Comparison of ENCODE assay signal across 19 mouse cellular contexts in genomic region chr9:34750887-34751286, GRCm38 (mm10).
DNase-seq lines count a peak whose midpoint lies in the region; ATAC-seq and TF ChIP-seq lines count a peak whose summit lies in the region.
"Had no signal": no experiment of that assay in that cellular context is flagged by ENCODE, and none has a peak within 500 bp of the region (broad histone marks: within the 10 kb centered on the region; RNA-seq: fewer than 3 reads in every experiment).

No protein-coding gene starts in this region.

- H3K4me3 ChIP-seq in intestine, embryonic 15.5 days (replicated peaks), result no peak overlapping the region
- no peak overlapping the region for H3K4me3 ChIP-seq in intestine, postnatal 0 days (ENCODE audit: low read depth, low read length)
- H3K4me3 ChIP-seq in lung, postnatal 0 days (ENCODE audit: low read depth, low read length), result no peak overlapping the region
- H3K4me3 ChIP-seq in lung, adult 2 months (replicated peaks; ENCODE audit: extremely low read depth, low read depth, low read length), result no peak overlapping the region
- no peak overlapping the region for H3K4me3 ChIP-seq in stomach, embryonic 14.5 days (ENCODE audit: low read depth, low read length)
- H3K4me3 ChIP-seq: erythroblast, embryonic 14.5 days; forebrain, embryonic 15.5 days; gastrocnemius, adult 2 months; liver, embryonic 13.5 days had no signal

- no peaks in the 10 kb centered on the region for H3K4me1 ChIP-seq in intestine, embryonic 15.5 days (replicated peaks)
- no peaks in the 10 kb centered on the region for H3K4me1 ChIP-seq in intestine, postnatal 0 days (replicated peaks; ENCODE audit: control insufficient read depth, insufficient read depth, low read length)
- H3K4me1 ChIP-seq in lung, postnatal 0 days (ENCODE audit: insufficient read depth, low read depth, low read length), result no peaks in the 10 kb centered on the region
- H3K4me1 ChIP-seq in lung, adult 2 months (ENCODE audit: control insufficient read depth, insufficient read depth, low read length), result no peaks in the 10 kb centered on the region
- H3K4me1 ChIP-seq in stomach, embryonic 14.5 days (ENCODE audit: control insufficient read depth, insufficient read depth, low read length), result no peaks in the 10 kb centered on the region
- H3K4me1 ChIP-seq: liver, embryonic 13.5 days had no signal

- no peak overlapping the region for H3K4me2 ChIP-seq in intestine, embryonic 15.5 days (replicated peaks)
- H3K4me2 ChIP-seq in intestine, postnatal 0 days (replicated peaks; ENCODE audit: low read depth), result no peak overlapping the region
- no peak overlapping the region for H3K4me2 ChIP-seq in lung, postnatal 0 days (replicated peaks; ENCODE audit: low read depth, low read length)
- H3K4me2 ChIP-seq in stomach, embryonic 14.5 days (replicated peaks; ENCODE audit: low read depth, low read length), result no peak overlapping the region
- H3K4me2 ChIP-seq: forebrain, embryonic 15.5 days; hindbrain, embryonic 14.5 days; liver, embryonic 13.5 days had no signal

- 37% methylated on average over 2 of the region's 2 CpGs for WGBS in intestine, embryonic 15.5 days
- 55% methylated on average over 2 of the region's 2 CpGs for WGBS in intestine, postnatal 0 days
- WGBS in lung, postnatal 0 days, result 27% methylated on average over 2 of the region's 2 CpGs
- WGBS in lung, adult 2 months, result 45% methylated on average over 2 of the region's 2 CpGs
- 51% methylated on average over 2 of the region's 2 CpGs for WGBS in stomach, embryonic 14.5 days

- no peaks in the 10 kb centered on the region for H3K9me3 ChIP-seq in intestine, embryonic 15.5 days
- no peaks in the 10 kb centered on the region for H3K9me3 ChIP-seq in intestine, postnatal 0 days (ENCODE audit: control insufficient read depth)
- H3K9me3 ChIP-seq in lung, postnatal 0 days (ENCODE audit: low read length), result no peaks in the 10 kb centered on the region
- no peaks in the 10 kb centered on the region for H3K9me3 ChIP-seq in stomach, embryonic 14.5 days (ENCODE audit: control insufficient read depth, low read depth, low read length)
- H3K9me3 ChIP-seq: forebrain, embryonic 15.5 days; liver, embryonic 13.5 days had no signal

- no peak overlapping the region for H3K9ac ChIP-seq in intestine, embryonic 15.5 days
- H3K9ac ChIP-seq in intestine, postnatal 0 days (ENCODE audit: low read depth, low read length), result no peak overlapping the region
- no peak overlapping the region for H3K9ac ChIP-seq in lung, postnatal 0 days (replicated peaks; ENCODE audit: low read depth)
- H3K9ac ChIP-seq in stomach, embryonic 14.5 days (replicated peaks; ENCODE audit: low read depth, low read length), result no peak overlapping the region
- H3K9ac ChIP-seq: forebrain, embryonic 15.5 days; hindbrain, embryonic 14.5 days; liver, embryonic 13.5 days had no signal

- ATAC-seq in intestine, embryonic 15.5 days, result peak; percentile 36; the same call in 1 of the 2 replicates
- no peak for ATAC-seq in intestine, postnatal 0 days
- peak; percentile 62 for ATAC-seq in lung, postnatal 0 days
- ATAC-seq in stomach, embryonic 14.5 days (ENCODE audit: insufficient number of reproducible peaks, insufficient read depth, low FRiP score, low read depth), result peak; percentile 61; the same call in 1 of the 2 replicates
- ATAC-seq: CD4-positive, CD25-positive, alpha-beta regulatory T cell, adult 4 months; forebrain, embryonic 15.5 days had no signal

- no peak for TF ChIP-seq POLR2A in lung, adult 2 months (IDR thresholded peaks at IDR 0.05; ENCODE audit: borderline replicate concordance, extremely low read depth, low read depth, low read length)

- H3K36me3 ChIP-seq in intestine, embryonic 15.5 days, result no peaks in the 10 kb centered on the region
- no peaks in the 10 kb centered on the region for H3K36me3 ChIP-seq in intestine, postnatal 0 days (ENCODE audit: control insufficient read depth, insufficient read depth)
- H3K36me3 ChIP-seq in lung, postnatal 0 days (ENCODE audit: insufficient read depth, low read length), result no peaks in the 10 kb centered on the region
- H3K36me3 ChIP-seq in stomach, embryonic 14.5 days (ENCODE audit: control insufficient read depth, insufficient read depth, low read length), result no peaks in the 10 kb centered on the region
- H3K36me3 ChIP-seq: forebrain, embryonic 15.5 days; liver, embryonic 13.5 days had no signal

- no peak overlapping the region for H3K27ac ChIP-seq in intestine, embryonic 15.5 days
- H3K27ac ChIP-seq in intestine, postnatal 0 days (ENCODE audit: low read depth, low read length), result no peak overlapping the region
- no peak overlapping the region for H3K27ac ChIP-seq in lung, postnatal 0 days (ENCODE audit: low read length)
- H3K27ac ChIP-seq in stomach, embryonic 14.5 days (ENCODE audit: low read length), result no peak overlapping the region
- H3K27ac ChIP-seq: forebrain, embryonic 15.5 days; gastrocnemius, adult 2 months; hindbrain, embryonic 14.5 days; liver, embryonic 13.5 days had no signal

- no peak for TF ChIP-seq EP300 in lung, postnatal 0 days (IDR thresholded peaks at IDR 0.05)

- H3K27me3 ChIP-seq in intestine, embryonic 15.5 days (replicated peaks), result no peaks in the 10 kb centered on the region
- no peaks in the 10 kb centered on the region for H3K27me3 ChIP-seq in intestine, postnatal 0 days (replicated peaks; ENCODE audit: control insufficient read depth, insufficient read depth, low read length)
- no peaks in the 10 kb centered on the region for H3K27me3 ChIP-seq in lung, postnatal 0 days (replicated peaks; ENCODE audit: insufficient read depth, low read length)
- no peaks in the 10 kb centered on the region for H3K27me3 ChIP-seq in stomach, embryonic 14.5 days (ENCODE audit: control insufficient read depth, insufficient read depth, low read length)
- H3K27me3 ChIP-seq: forebrain, embryonic 15.5 days; liver, embryonic 13.5 days had no signal

- peak; percentile 42 for DNase-seq in lung, postnatal 0 days (ENCODE audit: low spot score)
- DNase-seq in lung, adult 2 months, result no peak
- DNase-seq in R1 (ENCODE audit: low read depth, low spot score), result peak; percentile 34
- no peak for DNase-seq in frontal cortex, postnatal 25 days (ENCODE audit: low spot score in 2 of 2)
- no peak for DNase-seq in cerebellum, adult 18-20 months
- DNase-seq: cerebellum, adult 8-10 months; gastrocnemius, adult 2 months; heart, adult 18-20 months; kidney, adult 2 months; liver, embryonic 13.5 days; midbrain, embryonic 14.5 days; right cerebral cortex, postnatal 14 days had no signal

- TF ChIP-seq CTCF in intestine, postnatal 0 days (IDR thresholded peaks at IDR 0.05; ENCODE audit: low read depth), result no peak
- TF ChIP-seq CTCF in lung, postnatal 0 days (IDR thresholded peaks at IDR 0.05), result no peak
- no peak for TF ChIP-seq CTCF in lung, adult 2 months (IDR thresholded peaks at IDR 0.05; ENCODE audit: insufficient read depth, low read length)

Comparison
In these comparisons a context has a peak if more than half of its experiments do, and no peak if none do; other contexts are left out.
1. DNase-seq: peak in lung, postnatal 0 days (single experiment) and R1 (single experiment); none in lung, adult 2 months (single experiment), frontal cortex, postnatal 25 days (0 of 2) and cerebellum, adult 18-20 months (0 of 2).